Mouse (Mus musculus): ENCODE data around the gene Tuba1b.

DNA sequence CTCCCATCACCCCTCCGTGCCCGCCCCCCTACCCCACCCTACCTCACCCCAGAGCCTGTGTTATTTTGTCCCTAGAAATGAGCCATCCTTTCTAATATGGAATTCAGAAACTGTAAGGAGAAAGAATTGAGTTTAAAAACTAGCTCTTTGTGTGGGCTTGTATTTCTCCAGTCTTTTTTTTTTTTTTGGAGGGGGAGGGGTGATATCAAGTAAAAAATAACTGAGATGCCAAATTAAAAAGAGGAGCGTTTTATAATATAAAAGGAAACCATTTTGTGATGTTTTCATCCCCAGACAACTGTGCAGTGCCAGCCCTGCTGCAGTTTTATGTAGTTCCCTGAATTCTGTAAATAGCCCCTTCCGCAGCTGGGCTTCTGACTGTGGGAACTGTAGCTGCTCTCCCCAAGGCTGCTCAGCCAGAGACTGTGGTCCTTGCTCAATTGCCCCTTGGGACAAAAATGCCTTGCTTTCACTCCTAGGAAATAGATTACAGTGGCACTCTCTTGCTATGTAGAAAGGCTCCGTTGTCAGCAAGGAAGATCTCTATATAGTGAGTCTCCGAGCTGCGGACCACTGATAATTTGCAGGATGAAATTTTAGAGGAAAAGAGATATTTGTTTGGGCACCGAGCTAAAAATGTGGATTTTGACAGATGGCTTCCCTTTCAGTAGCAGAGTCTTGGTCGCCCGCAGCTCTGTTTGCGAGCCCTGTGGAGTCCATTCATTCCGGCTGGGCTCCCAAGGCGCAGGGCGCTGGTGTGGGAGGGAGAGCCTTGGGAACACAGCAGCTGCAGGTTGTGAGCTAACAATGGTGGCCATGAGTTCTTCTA lies 20.3 kb upstream of the Tuba1b start:
- TF ChIP-seq GATA1 (IDR thresholded peaks at IDR 0.05; ENCODE audit: borderline replicate concordance, low read length) (no peak), FLI1 (IDR thresholded peaks at IDR 0.05; ENCODE audit: low read length) (no peak)
